Mouse (Mus musculus): ENCODE results near the gene Tmcc3.

GRCm38 (mm10) chr10:94350207-94350606, 38.5 kb downstream of the Tmcc3 start:
- TF ChIP-seq POLR2A (IDR thresholded peaks at IDR 0.05; ENCODE audit: insufficient read depth, low read length) (no peak), EP300 (IDR thresholded peaks at IDR 0.05; ENCODE audit: insufficient read depth, low read depth, low read length) (no peak)

Data from ES-Bruce4 (cell line).